Mouse (Mus musculus): ENCODE measurements around the gene Mpv17l2.

Mpv17l2 gene

DNA sequence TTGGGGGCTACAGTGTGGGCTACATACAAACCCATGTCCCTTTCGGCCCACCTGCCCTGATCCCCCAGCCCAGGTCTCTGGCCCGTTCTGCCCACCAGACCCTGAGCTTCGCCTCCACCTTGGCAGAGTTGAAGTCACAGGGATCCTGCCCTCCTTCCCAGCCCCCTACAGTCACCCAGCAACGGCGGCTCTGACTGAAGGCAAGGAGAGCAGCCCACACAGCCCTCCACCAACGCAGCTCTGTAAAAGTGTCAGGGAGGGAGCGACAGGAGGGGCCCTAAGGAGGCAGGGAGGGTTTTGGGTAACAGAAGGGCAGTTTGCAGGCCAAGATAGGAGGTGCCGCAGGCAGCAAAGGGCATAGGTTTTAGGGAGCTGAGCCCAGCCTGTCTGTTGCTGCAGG lies 30.1 kb upstream of the Mpv17l2 start:
- no peak for DNase-seq

DNA sequence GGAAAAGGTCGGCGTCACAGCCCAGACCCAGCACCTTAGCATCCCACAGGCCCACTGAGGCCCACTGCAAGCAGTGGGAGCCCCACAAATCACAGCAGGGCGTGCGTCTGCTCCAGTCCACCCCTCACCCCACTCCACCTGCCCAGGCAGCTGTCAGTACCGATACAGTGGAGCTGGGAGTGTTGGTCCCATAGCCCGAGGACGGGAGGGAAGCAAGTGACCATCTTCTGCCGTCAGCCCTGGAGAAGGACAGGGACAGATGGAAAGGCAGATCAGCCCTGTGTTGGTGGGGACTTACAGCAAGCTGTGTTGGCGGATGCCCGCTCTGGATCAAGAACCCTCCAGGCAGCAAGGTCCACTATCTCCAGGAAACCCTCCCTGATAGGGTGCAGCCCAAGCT lies 28.3 kb upstream of the Mpv17l2 start:
- DNase-seq, result no peak

DNA sequence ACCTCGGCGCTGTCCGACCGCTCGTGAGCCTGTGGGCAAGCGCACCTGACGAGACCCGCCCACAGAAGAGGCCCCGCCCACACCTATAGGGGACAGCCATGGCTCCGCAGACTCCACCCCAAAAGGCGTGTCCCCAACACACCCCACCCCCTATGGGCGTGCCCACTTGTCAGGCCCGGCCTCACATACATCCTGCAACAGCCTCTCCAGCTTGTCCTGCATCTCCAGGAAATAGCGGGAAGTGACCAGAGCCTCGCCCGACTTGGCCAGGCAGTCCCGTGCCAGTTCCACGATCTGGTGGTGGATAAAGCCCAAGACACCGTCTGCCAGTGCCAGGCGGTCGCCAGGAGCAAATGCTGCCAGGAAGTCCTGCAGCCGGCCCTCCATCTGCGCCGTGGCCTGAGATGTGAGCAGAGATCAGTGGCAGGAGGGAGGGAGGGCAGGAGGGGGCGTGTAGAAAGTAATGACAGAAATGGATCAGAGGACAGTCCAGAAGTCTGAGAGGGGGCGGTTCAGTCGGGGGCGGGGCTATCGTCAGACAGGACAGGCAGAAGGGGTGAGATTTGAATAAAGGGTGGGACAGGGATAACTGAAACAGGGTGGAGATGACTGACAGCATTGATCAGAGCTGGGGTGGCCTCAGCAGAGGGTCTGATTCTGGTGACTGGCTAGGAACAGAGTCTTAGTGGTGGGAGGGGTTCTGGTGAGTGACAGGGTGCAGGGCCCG lies 27.4 kb upstream of the Mpv17l2 start:
- peak; percentile 80 for DNase-seq

DNA sequence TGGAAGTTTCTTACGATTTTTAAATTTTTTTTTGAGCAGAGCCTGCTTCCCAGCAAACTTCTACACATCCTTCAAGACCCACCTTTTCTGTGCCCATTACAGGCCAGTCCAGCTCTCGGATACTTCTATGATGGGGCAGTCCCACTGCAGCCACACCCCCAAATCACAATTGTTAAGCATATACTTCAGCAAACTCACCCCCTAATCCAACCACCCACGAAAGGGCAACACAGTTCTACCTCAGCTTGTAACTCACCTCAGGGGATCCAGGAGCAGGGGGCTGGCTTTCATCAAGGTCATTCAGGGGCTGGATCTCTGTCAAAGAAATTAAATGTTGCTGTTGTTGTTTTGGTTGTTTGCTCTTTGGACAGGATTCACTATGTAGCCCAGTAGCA lies 26.3 kb upstream of the Mpv17l2 start:
- no peak for DNase-seq

DNA sequence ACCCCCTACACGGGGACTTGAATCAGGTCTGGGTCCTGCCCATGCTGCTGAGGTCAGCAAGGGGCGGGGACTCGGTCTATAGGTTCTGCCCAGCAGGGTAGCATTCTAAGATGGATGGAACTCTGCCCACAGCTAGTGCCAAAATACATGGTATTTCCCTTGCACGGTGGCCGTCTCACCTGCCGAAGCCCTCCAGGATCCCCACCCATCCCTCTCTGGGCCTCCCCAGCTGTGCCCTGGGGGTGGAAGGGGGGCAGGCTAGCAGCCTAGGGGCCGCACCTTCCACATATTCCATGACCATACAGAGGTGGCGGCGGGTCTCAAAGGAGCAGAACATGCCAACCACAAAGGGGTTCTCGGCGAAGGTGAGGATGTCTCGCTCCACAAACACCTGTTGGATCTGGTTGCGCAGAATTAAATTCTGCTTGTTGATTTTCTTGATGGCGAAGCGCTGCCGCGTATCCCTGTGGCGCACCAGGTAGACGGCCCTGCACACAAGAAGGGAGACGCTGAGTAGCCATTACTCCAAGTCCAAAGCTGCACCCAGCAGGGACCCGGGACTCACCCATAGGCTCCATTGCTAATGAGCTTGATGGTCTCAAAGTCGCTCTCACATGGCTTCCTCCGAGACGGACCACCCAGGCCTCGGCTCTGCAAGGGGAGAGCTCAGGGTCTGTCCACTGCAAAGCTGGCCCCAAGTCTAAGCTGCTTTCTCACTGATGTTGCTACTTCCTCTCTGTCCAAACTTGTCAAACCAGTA lies 25.7 kb upstream of the Mpv17l2 start:
- DNase-seq, result no peak

DNA sequence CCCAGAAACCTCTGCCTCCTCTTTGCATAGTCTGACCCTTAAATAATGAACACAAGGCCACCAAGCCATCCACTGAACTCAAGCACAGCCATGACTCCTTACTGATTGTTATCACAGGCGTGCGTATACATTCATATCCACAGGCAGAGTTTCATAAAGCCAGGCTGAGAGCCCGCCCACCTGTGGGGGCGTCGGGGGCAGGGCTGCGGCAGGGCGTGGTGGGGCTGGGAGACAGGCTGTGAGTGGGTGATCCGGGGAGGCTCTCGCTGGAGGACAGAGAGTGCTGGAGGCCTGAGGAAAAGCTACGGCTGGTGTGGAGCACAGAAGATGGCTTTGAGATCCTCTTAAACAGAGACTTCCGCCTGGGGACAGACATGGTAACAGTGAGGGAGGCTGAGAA lies 19.3 kb upstream of the Mpv17l2 start:
- no peak for DNase-seq

DNA sequence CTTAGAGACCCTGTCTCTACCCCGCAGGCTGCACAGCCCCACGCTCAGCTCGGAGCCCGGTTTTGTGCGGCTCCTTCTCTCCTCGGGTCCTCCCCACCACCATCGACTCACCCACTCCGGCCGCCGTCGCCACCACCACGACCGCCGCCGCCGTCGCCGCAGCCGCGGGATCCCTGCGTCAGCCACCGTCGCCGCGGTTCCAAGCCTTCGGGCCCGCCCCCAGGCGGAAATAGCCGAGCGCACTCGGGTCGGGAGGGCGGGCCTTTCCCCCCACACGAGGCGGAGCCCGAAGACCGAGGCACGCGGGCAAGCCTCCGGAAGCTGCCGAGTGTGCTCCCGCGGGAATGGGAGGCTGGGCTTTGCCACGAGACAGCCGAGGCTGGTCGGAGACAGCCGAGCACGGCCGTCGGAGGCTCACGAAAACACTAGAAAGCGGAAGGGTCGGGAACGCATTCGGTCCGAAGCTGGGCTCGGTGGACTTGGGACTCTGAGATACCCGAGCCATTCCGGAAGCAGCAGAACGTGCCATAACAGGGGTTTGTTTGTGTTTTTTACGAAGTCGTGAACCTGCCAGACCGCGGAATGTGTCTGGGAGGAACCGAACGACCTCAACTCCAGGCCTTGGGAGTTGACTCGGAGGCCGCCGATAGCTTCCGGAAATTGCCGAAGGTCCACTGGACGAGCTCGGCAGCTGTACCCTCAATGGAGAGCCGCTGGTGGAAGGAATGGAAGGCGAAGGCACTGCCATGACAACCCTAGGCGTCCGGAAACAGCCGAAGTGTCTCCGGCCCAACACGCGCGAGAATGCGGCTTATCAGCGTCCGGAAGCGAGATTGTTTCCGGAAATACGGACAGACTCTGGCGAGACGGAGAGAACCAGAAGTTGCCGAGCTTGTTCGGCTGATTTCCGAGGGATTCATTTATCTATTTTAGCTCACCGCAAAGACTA lies 16.0 kb upstream of the Mpv17l2 start, which contains the start of gene Pik3r2:
Pik3r2 (minus strand) TSS at position 218 of the 949 bp plus-strand sequence.
- peak; percentile 96 for DNase-seq

DNA sequence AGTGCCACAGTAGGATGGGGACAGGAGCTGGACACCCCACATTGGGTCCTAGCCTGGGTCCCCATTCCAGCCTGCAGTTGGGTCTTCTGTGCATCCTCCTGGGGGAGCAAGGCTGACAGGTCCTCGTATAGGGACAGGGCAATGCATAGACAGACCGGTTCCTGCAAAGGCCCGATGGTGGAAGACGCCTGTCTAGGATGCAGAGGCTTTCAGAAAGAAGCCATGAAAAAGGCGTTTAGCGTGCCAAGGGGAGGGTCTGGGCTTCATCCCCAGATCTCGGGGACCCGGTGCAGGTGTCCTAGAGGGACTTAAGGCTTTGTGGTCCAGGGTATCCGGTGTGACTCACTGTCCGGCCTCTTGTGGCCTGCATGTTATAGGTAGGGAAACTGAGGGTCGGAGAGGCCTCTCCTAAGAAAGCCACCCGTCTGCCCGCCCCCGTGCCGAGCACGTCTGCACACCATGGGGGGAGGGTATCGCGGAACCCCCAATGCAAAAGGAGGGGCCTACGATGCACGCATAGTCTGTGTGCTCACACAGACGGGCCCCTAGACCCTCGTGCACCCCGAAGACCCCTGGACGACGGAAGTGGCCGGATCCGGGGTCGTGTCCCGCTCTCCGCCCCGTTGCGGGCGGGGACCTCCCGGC lies 15.2 kb upstream of the Mpv17l2 start:
- DNase-seq, result no peak

DNA sequence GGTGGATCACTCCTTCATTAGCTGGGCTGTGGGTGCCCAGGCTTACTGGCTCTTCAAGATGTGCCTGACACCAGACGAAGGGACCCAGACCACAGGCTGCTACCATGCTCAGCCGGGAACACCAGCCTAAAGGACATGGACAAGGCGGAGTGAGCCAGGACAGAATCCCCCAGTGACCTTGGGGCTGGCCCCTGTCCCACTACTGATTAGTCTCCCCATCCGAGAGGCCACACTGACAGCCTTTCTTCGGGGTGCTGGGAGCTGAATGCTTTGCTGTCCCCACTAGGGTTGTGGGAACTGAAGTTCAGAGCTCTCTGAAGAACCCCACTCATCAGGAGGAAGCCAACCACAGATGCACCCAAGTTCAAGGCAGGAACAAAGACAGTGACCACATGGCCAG lies 14.5 kb upstream of the Mpv17l2 start:
- no peak for DNase-seq

DNA sequence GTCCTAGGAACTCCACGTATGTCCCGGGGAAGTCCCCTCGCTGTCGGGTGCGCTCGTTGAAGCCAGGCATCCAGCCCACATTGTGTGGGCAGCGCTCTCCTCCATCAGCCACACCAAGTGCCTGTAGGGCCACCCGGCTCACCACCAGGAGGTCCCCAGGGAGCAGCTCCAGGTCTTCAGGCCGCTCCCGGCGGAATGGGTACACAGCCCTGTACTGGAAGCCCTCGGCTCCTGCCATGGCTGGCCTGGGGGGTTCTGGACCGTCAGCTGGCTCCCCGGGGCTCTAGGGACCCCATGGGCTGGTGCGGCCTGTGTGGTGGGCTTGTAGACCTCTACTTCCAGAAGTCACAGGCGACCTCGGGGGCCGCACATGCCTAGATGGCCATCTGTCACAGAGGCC lies 14.0 kb upstream of the Mpv17l2 start:
- DNase-seq, result no peak

DNA sequence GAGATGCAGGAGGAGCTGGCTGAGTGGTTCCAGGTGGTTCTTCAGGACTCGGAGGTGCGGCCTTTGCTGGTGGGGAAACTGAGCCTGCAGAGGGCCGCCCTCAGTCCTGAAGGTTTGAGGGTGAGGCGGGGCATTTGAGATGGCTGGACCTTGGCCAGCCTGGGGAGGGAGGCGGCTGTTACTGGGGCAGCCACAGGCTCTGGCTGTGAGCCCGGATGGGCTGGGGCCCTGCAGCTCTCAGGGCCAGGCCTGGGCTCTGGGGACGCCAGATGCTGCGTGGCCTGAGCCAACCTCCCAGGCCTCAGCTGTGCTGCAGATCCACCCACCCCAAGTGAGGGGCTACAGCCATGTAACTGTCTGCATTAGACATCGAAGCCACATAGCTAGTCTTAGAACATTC lies 13.1 kb upstream of the Mpv17l2 start:
- DNase-seq, result peak; percentile 47

DNA sequence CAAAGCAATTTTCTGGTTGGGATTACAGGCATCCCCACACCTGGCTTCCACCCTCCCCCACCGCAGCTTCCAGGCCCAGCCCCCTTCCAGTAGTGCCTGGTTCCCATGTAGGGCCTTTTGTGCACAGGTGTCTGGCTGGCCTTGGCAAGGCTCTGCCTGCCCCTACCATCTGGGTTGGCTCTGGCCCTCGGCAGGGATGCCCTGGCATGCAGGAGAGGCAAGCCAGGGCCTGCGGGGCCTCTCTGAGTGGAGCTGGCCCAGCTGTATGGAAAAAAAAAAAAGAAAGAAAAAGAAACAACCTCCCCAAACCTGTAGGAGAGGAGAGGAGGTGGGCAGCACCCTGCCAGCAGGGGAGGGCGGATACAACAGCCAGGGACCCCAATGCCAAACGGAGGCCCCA lies 12.7 kb upstream of the Mpv17l2 start:
- DNase-seq, result no peak

DNA sequence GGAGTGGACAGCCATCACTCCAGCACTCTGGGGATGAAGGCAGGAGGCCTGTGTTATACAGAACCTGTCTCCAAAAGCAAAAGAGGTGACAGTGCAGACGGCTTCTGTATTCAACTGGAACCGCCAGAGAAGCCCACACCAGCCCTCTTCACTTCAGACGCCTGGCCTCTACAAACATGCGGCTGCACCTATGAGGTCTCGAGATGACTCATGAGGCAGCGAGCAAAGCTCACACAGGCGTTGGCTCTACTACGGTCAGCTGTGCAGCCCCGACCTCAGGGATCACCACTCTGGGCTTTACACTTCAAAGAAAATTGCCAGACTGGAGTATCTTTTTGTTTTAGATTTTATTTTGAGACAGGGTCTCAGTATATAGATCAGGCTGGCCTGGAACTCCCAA lies 12.1 kb upstream of the Mpv17l2 start:
- no peak for DNase-seq

DNA sequence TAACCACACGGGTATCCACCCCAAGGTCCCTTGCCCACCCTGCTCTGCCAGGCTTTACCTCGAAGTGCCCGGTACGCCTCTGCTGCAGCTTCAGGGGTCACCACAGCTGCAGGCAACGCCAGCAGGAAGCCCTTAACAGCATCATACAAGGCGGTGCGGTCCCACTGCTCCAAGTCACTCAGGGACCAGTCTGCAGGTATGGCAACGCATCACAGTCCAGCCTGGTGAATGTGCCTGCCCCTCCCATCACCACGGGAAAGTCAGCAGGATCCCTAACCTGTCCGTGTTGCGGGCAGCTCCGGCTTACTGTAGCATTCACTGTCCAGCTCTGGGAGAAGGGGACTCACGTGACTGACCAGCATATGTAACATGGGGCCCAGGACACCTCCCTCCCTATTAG lies 11.3 kb upstream of the Mpv17l2 start:
- no peak for DNase-seq

DNA sequence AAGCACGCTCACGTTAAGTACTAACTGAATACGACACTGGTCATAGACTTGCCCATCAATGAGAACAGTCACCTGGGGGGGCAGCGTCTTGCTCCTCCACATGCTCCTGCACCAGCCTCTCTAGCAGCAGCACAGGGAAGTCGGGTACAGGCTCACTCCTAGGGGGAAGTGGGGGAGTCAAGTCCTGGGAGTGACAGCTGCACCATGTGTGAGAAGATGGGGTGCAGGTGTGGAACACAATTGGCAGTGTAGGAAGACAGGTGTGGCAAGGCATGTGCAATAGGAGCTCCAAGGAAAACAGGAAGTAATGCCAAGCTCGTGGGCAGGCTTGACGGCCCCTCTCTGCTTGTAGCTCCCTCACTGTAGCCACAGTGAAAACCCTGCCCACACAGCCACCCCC lies 10.5 kb upstream of the Mpv17l2 start:
- no peak for DNase-seq

DNA sequence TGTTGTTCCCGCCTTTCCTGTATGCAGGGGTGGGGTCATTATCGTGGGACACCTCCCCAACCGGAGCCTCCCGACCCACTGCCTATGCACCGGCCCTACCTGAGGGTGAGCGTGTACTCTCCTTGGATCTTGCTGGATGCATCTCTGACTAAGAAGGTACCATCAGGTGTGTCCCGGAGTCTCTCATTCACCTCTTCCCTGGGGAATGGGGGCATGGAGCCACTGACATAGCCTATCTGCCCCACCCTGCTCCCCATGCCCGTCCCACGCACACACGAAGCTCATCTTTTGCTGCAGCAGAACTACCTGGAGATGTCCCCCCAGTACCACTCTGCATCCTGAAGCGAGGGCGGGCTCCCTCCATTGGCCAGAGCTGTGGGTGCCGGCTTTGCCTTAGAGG lies 10.0 kb upstream of the Mpv17l2 start:
- no peak for DNase-seq

DNA sequence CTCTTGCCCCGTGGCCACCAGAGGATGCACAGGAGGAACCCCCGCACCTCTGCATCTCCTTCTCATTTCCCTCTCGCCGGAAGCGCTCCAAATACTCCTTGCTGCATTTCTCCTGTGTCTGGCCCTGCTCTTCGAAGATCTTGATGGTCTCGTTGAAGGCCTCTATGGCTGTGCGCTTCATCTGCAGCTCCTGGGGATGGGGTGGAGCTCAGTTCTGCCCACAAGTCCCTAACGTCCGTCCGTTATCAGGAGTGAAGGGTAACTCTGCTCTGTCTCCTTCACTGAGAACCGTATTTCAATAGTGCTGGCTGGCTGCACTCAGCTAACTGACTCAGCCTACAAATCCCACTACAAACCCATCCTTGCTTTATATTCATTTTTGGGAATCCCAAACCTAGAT lies 9.1 kb upstream of the Mpv17l2 start:
- peak; percentile 54 for DNase-seq

DNA sequence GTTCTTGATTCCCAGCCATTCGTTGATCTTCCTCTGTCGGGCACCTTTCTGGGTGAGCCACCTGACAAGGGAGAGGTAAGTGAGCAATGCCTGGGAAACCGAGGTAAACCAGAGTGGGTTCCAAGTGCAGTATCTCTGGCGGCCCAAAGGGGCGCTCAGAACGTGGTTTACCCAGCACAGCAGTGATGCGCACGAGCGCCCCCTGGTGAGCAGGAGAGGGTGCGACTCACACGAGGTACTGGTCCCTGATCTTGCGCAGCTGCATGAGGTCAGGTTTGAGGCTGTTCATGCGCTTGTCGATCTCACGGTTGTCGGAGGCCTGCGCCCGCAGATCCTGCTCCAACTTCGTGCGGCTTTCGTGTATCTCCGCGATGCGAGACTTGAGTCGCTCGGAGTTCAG lies 8.6 kb upstream of the Mpv17l2 start:
- peak; percentile 98 for DNase-seq

DNA sequence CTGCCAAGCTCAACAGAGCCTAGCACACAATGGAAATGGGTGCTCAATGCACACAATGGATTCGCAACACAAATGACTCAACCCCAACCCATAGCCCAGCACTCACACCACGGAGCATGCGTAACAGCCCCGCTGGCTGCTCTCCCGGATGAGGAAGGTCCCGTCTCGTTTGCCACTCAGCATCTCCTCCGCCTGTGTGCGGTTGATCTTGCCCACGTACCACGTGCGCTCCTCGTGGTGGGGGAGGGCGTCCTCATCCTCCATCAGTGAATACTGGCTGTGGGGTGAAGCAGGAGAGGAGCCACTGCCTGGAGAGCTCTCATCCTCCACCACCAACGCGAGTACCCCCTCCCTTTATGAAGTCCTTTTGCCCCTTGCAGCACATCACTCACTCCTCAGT lies 8.2 kb upstream of the Mpv17l2 start:
- DNase-seq, result no peak

DNA sequence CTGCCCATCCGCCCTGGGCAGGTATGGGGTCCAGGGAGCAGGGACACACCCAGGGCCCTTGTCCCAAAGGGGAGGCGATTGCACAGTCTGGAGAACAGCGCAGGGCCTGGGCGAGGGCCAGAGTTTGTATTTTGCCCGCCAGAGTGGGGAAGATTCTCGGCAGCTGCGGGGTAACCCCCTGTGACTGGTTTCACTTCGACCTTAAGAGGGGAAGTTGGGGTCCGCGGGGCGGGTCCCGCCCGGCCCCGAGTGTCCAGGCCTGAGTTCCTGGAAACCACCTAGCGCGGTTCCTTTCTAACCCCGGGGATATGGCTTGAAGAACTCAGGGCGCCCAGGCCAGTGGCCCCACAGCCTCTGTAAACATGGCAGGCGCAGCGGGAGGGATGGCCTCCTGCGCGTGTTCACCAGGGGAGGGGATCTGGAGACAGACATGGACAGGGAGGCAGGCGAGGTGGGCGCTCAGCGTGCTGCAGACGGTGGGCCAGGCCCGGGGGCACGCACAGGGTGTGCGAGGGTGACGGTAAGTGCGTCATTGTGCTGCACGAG lies 7.6 kb upstream of the Mpv17l2 start:
- DNase-seq, result no peak

DNA sequence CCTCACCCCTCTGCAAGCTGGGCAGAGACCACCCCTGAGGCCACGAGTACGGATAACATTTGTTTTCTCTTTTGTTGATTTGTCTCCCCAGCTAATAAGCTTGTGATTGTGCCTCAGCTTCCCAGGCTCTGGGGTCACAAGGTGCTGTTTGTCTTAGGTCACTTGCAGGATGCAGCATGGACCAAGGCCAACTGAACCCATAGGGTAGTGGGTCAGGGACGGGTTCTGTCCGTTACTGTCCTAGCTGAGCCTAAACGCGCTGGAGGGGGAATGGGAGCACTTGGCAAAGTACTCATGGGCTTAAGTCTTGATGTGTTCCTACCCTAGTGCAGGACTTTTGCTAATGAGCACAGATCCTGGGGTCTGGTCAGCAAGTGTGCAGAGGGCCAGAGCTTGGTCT lies 6.8 kb upstream of the Mpv17l2 start:
- no peak for DNase-seq

DNA sequence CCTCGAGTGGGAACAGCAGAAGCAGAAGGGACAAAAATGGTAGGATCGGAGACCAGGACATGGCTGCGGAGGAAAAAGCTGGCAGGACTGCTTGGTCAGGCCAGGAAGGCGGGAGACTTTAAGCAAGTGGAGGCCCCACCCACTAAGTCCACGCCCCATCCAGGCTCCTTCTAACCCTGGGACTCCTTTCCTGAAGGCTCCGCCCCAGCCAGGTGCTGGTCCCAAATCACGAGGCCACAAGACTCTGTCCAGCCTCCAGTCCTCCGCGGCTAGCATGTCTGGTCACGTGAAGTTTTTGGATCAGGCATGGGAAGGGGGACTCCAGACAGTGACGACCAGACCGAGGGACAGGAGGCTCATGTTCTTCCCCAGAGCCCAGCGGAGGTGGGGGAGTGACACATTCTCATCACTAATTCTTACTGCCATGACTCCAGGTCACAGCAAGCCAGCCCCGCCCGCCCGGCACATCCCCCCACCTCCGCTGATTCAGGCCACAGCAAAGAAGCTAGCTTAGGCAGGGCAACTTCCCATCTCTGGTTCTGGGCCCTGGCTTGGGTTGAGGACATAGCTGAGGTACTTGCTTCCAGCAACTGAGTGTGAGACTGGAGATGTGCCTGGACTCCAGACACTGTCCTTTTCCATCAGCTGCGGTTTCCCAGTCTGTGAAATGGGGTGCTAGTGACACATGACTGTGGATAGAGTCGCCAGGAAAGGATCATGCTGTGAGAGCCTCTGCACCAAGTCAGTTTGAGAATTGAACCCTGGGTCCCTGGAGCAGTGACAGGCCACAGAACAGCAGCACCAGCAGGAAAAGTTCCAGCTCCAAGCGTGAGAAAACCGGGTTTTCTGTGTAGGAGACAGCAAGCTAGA lies 6.1 kb upstream of the Mpv17l2 start:
- DNase-seq, result peak; percentile 89

Data from liver (tissue).